Comparison of ENCODE assay signal across 7 mouse cellular contexts in genomic region chr8:82773332-82774092, GRCm38 (mm10). TPM values are rescaled to one million over a fixed set of nuclear protein-coding genes. Genes with fewer than 3 reads are reported as not detected.
A peak's percentile ranks its signal among the peaks of the same experiment; 100 is the strongest.
DNase-seq lines count a peak whose midpoint lies in the region; ATAC-seq and TF ChIP-seq lines count a peak whose summit lies in the region.

No protein-coding gene starts in this region.

- ATAC-seq in hindbrain, embryonic 11.5 days (ENCODE audit: low FRiP score) = peak; percentile 51
- peak; percentile 75 for ATAC-seq in lung, embryonic 16.5 days (ENCODE audit: low read depth)

- WGBS in hindbrain, embryonic 11.5 days = 6% methylated on average over 32 of the region's 35 CpGs
- 2% methylated on average over 35 of the region's 35 CpGs for WGBS in lung, embryonic 16.5 days
- 2% methylated on average over 35 of the region's 35 CpGs for WGBS in spleen, adult 2 months

- peak overlapping the region; percentile 88 for H3K4me3 ChIP-seq in hindbrain, embryonic 11.5 days (ENCODE audit: low read depth, low read length)
- H3K4me3 ChIP-seq in lung, embryonic 16.5 days (ENCODE audit: low read length) = peak overlapping the region; percentile 95
- H3K4me3 ChIP-seq in spleen, adult 2 months (ENCODE audit: extremely low read depth, insufficient read depth, insufficient read length) = peak overlapping the region; percentile 93

- TF ChIP-seq POLR2A in spleen, adult 2 months (IDR thresholded peaks at IDR 0.05; ENCODE audit: low read depth, low read length) = no peak

- H3K9me3 ChIP-seq in hindbrain, embryonic 11.5 days (ENCODE audit: control insufficient read depth, low read length) = no peaks in the 10 kb centered on the region
- H3K9me3 ChIP-seq in lung, embryonic 16.5 days (ENCODE audit: control insufficient read depth, low read length) = no peaks in the 10 kb centered on the region

- peak overlapping the region; percentile 90 for H3K9ac ChIP-seq in hindbrain, embryonic 11.5 days (ENCODE audit: low read depth, low read length)
- peak overlapping the region; percentile 95 for H3K9ac ChIP-seq in lung, embryonic 16.5 days (ENCODE audit: low read length)

- peak overlapping the region; percentile 84 for H3K4me2 ChIP-seq in hindbrain, embryonic 11.5 days (replicated peaks; ENCODE audit: low read depth, low read length)
- peak overlapping the region; percentile 85 for H3K4me2 ChIP-seq in lung, embryonic 16.5 days (ENCODE audit: low read depth, low read length)

- H3K4me1 ChIP-seq in hindbrain, embryonic 11.5 days (replicated peaks; ENCODE audit: control insufficient read depth, insufficient read depth, low read length) = no peaks in the 10 kb centered on the region
- peaks cover 2% of the 10 kb centered on the region for H3K4me1 ChIP-seq in lung, embryonic 16.5 days (replicated peaks; ENCODE audit: control insufficient read depth, insufficient read depth, low read length)
- no peaks in the 10 kb centered on the region; the same call in 1 of the 2 replicates for H3K4me1 ChIP-seq in spleen, adult 2 months (ENCODE audit: control insufficient read depth, insufficient read depth, insufficient read length)

- peak; percentile 9 for DNase-seq in ovary, postnatal 14 days (ENCODE audit: low spot score)
- DNase-seq in ovary, postnatal 36 days (ENCODE audit: low spot score) = no peak
- peak; percentile 34 for DNase-seq in c-Kit-positive CD71-positive TER-119-positive erythroid progenitor cells, embryonic 14.5 days (ENCODE audit: low spot score)
- no peak for DNase-seq in hindbrain, embryonic 11.5 days (ENCODE audit: low spot score)
- peak; percentile 5 to 6 for DNase-seq in spleen, adult 2 months (ENCODE audit: low read depth in 1 of 2, low spot score in 2 of 2)
- no peak for DNase-seq in layer of hippocampus, adult 8-10 months (ENCODE audit: low spot score in 2 of 2)

- H3K27ac ChIP-seq in hindbrain, embryonic 11.5 days (ENCODE audit: low read depth, low read length) = peak overlapping the region; percentile 51; the same call in 1 of the 2 replicates
- H3K27ac ChIP-seq in lung, embryonic 16.5 days (ENCODE audit: low read length) = peak overlapping the region; percentile 82
- H3K27ac ChIP-seq in spleen, adult 2 months (ENCODE audit: insufficient read depth, low read length) = peak overlapping the region; percentile 84

- 0 out of 2 replicates have a peak, but pooled peaks cover 2% of the 10 kb centered on the region for H3K36me3 ChIP-seq in hindbrain, embryonic 11.5 days (ENCODE audit: control insufficient read depth, insufficient read depth, low read length)
- peaks cover 9% of the 10 kb centered on the region for H3K36me3 ChIP-seq in lung, embryonic 16.5 days (ENCODE audit: control insufficient read depth, insufficient read depth, low read length)
- H3K36me3 ChIP-seq in spleen, adult 2 months (ENCODE audit: control insufficient read depth, insufficient read depth, low read length) = peaks cover 12% of the 10 kb centered on the region

- TF ChIP-seq CTCF in spleen, adult 2 months (IDR thresholded peaks at IDR 0.05; ENCODE audit: extremely low read depth, insufficient read depth, insufficient read length, insufficient replicate concordance) = no peak

- no peaks in the 10 kb centered on the region for H3K27me3 ChIP-seq in hindbrain, embryonic 11.5 days (ENCODE audit: control insufficient read depth, insufficient read depth, low read length)
- no peaks in the 10 kb centered on the region for H3K27me3 ChIP-seq in lung, embryonic 16.5 days (ENCODE audit: control insufficient read depth, insufficient read depth, low read depth, low read length)
- H3K27me3 ChIP-seq in spleen, adult 2 months (ENCODE audit: control insufficient read depth, insufficient read depth, low read length) = no peaks in the 10 kb centered on the region

RNA-seq across cellular contexts. Expression of gene Zfp330, which starts 0.4 kb away (rescaled TPM):
- 84.8 and 95.3 TPM in 2 replicates for polyA plus RNA-seq in hindbrain, embryonic 11.5 days (2014; fragmentation: Nextera tagmentation; extraction: Ambion mirVana)
- 66.6 and 73.2 TPM in 2 replicates for polyA plus RNA-seq in lung, embryonic 16.5 days (2015; fragmentation: Nextera tagmentation; extraction: Ambion mirVana)
- polyA plus RNA-seq in spleen, adult 2 months (2012; rRNA removed) = 7.6 and 8.1 TPM in 2 replicates
- 10 to 100 TPM; 33.1 to 37.6 (median 36.7) TPM for total RNA-seq in layer of hippocampus, adult 8-10 months (2022)

Comparison
In these comparisons a context has a peak if more than half of its experiments do, and no peak if none do; other contexts are left out.
1. DNase-seq: peak in ovary, postnatal 14 days (single experiment), c-Kit-positive CD71-positive TER-119-positive erythroid progenitor cells, embryonic 14.5 days (single experiment) and spleen, adult 2 months (2 of 2); none in ovary, postnatal 36 days (single experiment), hindbrain, embryonic 11.5 days (single experiment) and layer of hippocampus, adult 8-10 months (0 of 2).
2. Peak in every context shown above with its lines, with median percentiles within 50 percentile points of each other: H3K27ac ChIP-seq and H3K4me3 ChIP-seq.